Mouse (Mus musculus): ENCODE data around the gene Mapk9. TPM values are rescaled to one million over a fixed set of nuclear protein-coding genes. Genes with fewer than 3 reads are reported as not detected.
"Not testable (repeated sequence)": the region's sequence is repeated elsewhere in the genome, so short reads cannot be mapped to it uniquely, and the experiment has no call there.

Mapk9 gene
- total RNA-seq (2017) = 43.4 to 49.7 TPM (median 45.7 TPM) in 3 replicates

DNA sequence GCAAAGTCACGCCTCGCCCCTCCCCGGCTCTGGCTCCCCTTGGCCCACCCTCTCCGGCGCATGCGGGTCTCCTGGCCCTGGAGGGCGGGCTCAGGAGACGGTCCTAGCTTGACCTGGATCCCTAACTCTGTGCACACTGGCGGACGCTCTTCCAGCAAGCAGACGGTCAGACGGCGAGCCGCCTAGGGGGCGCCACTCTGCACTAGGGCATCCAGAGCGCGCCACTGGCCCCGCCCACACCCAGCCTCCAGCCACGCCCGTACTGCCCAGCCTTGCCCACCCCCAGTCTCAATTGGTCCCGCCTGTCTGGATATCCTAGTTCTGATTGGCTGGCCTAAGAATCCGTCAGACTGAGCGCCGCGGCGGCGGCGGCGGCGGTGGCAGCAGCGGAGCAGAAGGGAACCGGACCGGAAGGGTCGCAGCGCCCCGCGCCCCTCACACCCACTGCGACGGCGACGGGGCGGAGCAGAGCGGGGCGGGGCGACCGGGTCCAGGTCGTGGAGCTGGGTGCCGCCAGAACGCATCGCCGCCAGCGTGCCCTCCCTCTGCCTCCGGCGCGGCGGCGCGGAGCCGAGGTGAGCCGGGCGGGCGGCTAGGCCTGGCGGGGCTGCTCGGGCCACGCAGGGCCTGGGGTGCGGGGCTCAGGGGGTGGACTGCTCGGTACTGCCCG lies at the start of gene Mapk9:
TSS of gene Mapk9 (plus strand) at position 351 of the 670 bp plus-strand sequence.
- ATAC-seq (replicated peaks; ENCODE audit: insufficient number of reproducible peaks, low FRiP score, low TSS enrichment, poor library complexity, severe bottlenecking) = peak; percentile 98

DNA sequence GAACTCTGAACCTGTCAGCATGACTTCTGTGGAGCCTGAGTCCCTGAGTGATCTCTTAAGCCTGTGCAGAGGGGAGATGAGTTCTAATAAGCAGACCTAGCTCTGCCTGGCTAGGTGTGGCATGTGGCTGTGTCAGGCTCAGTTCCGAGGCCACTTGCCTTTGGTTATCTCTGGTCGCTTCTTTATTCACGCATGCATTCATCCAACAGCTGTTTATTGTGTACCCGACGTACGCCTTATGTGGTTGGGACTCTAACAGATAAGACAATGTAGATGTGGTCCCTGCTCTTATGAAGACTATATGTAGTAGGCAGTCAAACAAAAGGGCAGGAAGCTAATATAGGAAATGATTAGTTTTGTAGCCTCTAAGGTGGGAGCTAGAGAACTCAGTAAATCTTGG lies 47.6 kb upstream of the Mapk9 start:
- ATAC-seq (replicated peaks; ENCODE audit: insufficient number of reproducible peaks, low FRiP score, low TSS enrichment, poor library complexity, severe bottlenecking) = no peak

DNA sequence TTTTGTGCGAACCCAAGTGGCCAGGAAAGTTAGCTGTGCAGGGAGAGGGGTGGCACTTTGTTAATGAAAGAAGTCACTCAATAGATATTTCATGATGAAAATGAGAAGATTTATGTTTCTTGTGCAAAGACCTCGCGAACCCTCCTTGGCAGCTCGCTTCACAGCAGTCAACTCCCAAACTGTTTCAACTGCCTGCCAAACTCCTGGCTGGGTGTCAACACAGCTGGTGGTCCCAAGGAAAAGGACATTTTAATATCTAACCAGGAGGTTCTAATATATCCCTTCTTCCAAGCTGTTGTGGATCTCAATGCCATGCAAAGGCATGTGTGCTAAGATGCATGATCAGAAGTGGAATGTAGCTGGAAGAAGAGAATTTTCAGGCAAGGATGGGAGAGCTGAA lies 45.0 kb upstream of the Mapk9 start:
- ATAC-seq (replicated peaks; ENCODE audit: insufficient number of reproducible peaks, low FRiP score, low TSS enrichment, poor library complexity, severe bottlenecking) = no peak

DNA sequence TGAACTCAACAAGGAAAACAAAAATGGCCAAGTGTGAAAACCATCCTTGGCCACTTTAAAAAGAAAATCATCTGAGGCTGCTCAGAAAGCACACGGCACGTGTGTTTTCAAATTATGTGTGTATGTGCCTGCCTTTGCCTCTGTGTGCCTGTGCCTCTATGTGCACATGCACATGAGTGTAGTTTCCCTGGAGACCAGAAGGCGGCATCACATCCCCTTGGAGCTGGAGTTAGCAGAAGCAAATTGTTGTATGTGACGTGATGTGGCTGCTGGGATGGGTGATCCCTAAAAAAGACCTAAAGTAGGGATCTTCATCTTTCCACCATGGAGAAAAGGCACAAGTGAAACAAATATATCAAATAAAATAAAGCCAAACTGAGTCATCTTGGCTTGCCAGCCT lies 42.8 kb upstream of the Mapk9 start:
- ATAC-seq (replicated peaks; ENCODE audit: insufficient number of reproducible peaks, low FRiP score, low TSS enrichment, poor library complexity, severe bottlenecking) = no peak

DNA sequence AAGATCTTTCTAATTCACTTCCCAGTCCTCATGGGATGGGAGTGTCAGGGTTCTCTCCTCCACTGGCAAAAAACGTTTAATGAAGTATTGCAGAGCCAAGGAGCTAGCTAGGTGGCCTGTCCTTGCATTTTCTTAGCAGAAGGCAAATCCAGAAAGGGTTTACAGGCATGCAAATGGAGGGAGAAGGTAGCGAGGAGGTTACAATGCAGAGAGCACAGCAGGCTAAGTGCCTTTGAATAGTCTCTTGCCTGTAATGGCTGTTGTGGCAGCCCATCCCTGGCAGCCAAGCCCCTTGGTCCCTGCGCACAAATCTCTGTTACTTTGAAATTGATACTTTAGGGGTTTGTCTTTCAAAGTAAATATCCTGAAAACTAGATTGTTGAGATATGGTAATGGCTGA lies 40.3 kb upstream of the Mapk9 start:
- ATAC-seq (replicated peaks; ENCODE audit: insufficient number of reproducible peaks, low FRiP score, low TSS enrichment, poor library complexity, severe bottlenecking) = no peak

DNA sequence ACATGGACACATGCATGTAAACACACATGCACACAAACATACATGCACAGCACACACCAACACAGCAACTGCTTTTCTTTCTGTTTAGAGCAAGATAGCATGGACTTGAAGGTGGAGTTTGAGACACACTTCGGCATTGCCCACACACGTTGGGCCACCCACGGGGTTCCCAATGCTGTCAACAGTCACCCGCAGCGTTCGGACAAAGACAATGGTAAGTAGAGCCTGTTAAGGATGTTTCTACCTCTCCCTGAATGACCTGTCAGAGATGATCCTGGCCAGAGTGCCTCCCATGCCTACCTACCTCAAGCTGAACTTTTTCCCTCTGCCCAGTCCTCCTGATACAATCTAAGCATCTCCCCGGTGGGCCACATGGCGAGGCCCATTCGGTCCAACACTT lies 37.6 kb upstream of the Mapk9 start:
- ATAC-seq (replicated peaks; ENCODE audit: insufficient number of reproducible peaks, low FRiP score, low TSS enrichment, poor library complexity, severe bottlenecking) = no peak

DNA sequence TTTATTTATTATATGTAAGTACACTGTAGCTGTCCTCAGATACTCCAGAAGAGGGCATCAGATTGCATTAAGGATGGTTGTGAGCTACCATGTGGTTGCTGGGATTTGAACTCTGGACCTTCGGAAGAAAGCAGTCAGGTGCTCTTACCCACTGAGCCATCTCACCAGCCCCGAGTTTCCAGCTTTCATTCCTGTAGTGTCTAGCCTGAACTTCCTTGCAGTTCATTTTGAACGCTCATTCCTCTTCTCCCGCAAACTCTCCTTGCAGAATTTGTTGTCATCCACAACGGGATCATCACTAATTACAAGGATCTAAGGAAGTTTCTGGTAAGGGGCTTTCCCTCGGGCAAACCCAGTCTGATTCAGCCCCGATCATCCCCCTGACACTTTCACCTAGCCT lies 35.9 kb upstream of the Mapk9 start:
- ATAC-seq (replicated peaks; ENCODE audit: insufficient number of reproducible peaks, low FRiP score, low TSS enrichment, poor library complexity, severe bottlenecking) = not testable (repeated sequence)

DNA sequence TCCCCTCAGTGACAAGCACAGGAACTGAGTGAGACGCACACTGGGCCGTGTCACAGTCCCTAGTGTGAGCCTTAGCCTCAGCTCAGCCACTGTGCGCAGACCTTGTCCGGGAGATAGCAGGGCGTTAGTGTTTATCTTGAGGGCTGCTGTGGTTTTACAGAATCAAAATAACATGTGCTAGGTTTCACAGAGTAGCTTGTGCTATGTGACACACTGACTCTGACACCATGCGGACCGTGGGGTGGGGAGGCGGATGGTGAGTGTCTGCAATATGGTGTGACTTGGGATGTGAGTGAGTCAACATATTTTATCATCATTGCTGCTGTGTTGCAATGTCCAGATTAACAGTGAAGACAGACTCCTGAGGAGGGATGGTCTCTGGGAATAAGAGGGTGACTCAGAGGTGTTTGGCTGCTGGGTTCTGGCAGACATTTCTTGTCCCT lies 35.4 kb upstream of the Mapk9 start:
- ATAC-seq (replicated peaks; ENCODE audit: insufficient number of reproducible peaks, low FRiP score, low TSS enrichment, poor library complexity, severe bottlenecking) = peak; percentile 76; the same call in 1 of the 2 replicates

DNA sequence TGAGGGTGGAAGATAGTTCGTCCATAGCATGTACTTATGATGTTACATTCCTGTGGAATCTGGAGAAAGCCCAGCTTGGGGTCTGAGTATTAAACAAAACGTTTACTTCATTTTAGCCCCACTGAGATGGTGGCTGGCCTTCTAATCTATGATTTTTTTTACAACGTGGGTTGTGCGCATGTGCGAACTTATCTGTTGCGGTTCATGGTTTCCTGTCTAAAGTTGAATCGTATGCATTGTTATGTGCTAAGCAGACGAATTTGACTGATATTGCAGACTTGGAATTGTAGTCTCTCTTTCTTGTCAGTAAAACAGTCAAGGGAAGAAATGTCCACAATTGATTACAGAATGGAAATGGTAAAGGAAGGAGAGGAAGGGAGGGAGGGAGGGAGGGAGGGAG lies 34.7 kb upstream of the Mapk9 start:
- ATAC-seq (replicated peaks; ENCODE audit: insufficient number of reproducible peaks, low FRiP score, low TSS enrichment, poor library complexity, severe bottlenecking) = 0 out of 2 replicates have a peak, but pooled peaks have one; percentile 44

DNA sequence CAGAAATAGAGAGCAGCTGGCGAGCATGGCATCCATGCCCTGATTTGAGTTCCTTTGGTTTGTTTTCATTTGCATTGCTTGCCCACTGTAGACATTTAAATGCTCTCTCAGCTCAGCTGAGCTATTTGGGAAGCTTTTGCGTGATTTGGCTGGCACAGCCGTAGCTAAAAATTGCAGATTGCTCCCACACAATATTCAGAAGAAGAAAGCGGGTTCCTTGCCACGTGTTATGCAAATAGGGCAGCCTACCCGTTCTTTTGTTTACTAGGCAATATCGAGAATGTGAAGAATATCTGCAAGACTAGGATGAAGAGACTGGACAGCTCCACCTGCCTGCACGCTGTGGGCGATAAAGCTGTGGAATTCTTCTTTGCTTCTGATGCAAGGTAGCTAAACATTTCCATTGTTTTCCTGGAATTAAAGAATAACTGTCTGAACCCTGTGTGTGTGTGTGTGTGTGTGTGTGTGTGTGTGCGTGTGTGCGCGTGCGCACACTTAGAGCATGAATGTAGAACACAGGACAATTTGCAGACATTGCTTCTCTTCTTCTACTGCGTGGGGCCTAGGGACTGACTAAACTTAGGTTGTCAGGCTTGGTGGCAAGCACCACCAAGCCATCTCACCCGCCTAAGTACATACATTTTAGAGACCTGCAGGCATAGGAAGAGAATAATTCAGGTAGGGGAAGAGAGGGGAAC lies 27.5 kb upstream of the Mapk9 start:
- ATAC-seq (replicated peaks; ENCODE audit: insufficient number of reproducible peaks, low FRiP score, low TSS enrichment, poor library complexity, severe bottlenecking) = no peak

DNA sequence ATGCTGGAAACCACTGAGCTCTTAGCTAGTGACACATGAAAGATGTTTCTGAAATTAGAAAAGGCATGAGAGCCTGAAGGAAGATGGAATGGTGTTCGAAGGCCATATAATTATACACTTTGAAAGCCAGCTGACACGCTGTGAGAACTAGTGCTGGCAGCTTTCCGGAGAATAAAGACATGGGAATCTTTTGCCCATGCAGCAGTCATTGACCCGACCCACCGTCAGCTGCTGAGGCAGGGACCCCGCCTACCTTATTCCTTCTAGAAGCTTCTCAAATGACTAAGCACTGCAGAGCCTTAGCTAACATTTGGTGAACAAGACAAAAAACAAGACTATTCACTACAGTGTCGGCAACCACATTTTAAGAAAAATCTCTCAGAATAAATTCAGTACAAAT lies 26.9 kb upstream of the Mapk9 start:
- ATAC-seq (replicated peaks; ENCODE audit: insufficient number of reproducible peaks, low FRiP score, low TSS enrichment, poor library complexity, severe bottlenecking) = no peak

DNA sequence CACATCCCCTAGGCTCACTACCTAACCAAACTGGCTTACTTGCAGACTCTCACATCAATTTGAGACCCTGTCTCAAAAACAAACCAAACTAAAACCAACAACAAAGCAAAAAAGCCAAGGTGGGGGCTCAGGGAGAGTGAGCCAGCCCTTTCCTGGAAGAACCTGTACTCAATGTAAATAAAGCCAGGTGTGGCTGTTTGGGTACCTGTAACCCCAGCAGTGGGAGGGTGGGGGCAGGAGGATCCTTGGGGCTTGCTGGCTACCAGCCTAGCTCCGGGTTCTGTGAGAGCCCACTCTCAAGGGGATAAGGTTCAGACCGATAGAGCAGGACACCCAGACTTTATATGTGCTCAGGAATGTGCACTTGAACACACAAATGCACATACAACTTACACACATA lies 25.6 kb upstream of the Mapk9 start:
- no peak for ATAC-seq (replicated peaks; ENCODE audit: insufficient number of reproducible peaks, low FRiP score, low TSS enrichment, poor library complexity, severe bottlenecking)

DNA sequence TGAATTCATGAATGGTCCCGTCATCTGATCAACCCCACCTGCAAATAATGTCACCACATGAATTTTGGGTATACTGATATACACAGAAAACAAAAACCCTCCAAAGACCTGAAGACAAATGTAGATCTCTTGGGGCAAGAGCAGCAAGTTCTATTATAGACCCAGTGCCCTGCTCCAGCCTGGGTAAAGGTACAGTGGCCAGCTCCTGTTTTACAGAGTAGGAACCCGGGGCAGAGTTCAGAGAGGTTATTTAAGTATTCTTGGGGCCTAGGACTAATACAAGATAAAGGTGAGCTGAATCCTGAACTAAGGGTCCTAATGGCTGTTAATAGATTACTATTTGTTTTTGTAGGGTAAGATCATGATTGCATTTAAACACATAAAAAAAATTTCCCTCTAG lies 25.0 kb upstream of the Mapk9 start:
- ATAC-seq (replicated peaks; ENCODE audit: insufficient number of reproducible peaks, low FRiP score, low TSS enrichment, poor library complexity, severe bottlenecking) = no peak

DNA sequence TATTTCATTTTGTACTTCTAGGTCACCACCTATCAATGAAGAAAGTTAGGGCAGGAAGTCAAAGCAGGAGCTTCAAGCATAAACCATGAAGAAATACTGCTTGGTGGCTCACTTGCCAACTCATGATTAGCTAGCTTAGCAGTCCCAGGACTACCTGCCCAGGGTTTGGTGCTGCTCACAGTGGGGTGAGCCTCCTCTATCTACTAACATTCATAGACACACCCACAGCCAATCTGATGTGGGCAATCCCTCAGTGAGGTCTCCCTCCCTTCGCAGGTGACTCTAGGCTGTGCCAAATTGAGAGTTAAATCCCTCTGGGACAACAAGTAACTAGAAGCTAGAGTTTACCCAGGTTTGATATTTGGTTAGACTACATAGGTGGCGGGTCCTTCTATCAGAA lies 24.2 kb upstream of the Mapk9 start:
- ATAC-seq (replicated peaks; ENCODE audit: insufficient number of reproducible peaks, low FRiP score, low TSS enrichment, poor library complexity, severe bottlenecking) = no peak

DNA sequence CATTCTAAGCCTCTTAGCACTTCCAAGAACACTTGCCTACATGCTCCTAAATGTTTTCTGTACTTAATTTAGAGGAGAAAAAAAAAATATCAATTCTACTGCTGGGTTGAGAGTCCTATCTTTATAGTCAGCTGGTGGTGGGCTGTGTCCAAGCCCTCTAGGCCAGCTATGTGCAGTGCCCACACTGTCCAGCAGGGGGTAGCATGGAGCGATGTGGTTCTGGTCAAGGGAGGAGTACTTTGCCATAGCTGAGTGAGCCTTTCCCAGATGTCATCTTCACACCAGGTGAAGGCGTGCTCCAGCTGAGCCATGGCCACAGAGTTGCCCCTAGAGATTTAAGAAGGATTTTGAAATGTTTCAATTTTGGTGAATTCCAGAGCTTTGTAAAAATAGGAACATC lies 21.7 kb upstream of the Mapk9 start:
- ATAC-seq (replicated peaks; ENCODE audit: insufficient number of reproducible peaks, low FRiP score, low TSS enrichment, poor library complexity, severe bottlenecking) = peak; percentile 93

DNA sequence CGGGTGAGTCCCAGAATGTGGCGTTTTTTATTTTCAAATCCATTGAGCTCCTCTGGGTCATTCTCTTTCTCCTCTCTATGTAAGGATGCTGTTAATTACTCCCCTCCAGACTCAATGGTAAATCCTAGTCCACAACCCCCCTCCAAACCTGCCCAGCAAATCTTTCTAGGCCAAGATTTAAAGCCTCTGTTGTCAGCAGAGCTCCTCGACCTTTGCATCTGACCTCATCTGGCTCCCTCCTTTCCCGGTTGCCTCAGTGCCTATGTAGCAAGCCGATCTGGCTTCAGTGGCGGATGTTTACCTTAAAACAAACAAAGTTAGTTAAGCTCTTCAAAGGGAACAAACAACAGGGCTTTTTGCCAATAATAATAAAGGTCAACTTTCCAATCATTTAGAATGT lies 19.3 kb upstream of the Mapk9 start:
- ATAC-seq (replicated peaks; ENCODE audit: insufficient number of reproducible peaks, low FRiP score, low TSS enrichment, poor library complexity, severe bottlenecking) = no peak

DNA sequence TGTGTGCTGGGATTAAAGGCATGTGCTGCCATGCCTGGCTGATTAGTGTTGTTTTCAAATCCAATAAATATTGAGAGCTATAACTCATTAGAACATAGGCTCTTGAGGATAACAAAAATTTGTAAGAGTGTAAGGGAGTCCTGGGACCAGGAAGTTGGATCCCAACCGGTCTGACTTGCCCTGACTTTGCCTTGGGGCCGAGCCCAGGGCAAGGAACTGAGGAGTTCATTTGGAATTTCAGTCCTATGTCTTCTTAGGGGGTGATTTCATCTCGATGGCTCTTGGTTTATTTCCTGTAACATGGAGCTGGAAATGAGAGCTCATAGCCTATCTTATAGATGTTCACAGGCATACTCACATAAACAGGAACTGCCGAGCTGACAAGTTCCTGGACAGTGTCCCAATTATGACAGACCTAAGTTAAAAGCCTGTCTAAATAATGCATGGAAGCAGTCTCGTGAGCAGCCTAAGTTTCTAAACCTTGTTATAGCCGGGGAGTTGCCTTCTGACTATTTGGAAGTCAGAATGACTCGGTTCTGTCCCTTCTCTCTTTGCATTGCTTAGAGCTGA lies 17.3 kb upstream of the Mapk9 start:
- no peak for ATAC-seq (replicated peaks; ENCODE audit: insufficient number of reproducible peaks, low FRiP score, low TSS enrichment, poor library complexity, severe bottlenecking)

DNA sequence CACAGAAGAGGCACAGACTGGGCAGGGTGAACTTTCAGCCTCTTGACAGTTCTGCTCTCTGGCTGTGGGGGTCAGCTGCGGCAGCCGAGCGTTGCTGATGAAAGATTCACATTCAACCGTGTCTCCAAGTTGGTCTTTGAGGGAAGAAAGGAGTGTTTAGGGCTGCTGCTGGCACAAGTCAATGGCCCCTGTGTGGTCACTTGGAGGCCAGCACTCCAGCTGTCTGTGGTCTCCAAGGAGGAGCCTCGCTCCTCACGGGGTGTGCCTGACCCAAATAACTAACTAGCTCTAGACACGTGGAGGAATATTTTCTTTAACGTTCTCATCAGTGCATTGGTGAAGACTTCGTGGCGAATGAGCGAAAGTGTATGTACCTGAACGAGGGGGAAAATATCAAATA lies 14.6 kb upstream of the Mapk9 start:
- ATAC-seq (replicated peaks; ENCODE audit: insufficient number of reproducible peaks, low FRiP score, low TSS enrichment, poor library complexity, severe bottlenecking) = no peak

DNA sequence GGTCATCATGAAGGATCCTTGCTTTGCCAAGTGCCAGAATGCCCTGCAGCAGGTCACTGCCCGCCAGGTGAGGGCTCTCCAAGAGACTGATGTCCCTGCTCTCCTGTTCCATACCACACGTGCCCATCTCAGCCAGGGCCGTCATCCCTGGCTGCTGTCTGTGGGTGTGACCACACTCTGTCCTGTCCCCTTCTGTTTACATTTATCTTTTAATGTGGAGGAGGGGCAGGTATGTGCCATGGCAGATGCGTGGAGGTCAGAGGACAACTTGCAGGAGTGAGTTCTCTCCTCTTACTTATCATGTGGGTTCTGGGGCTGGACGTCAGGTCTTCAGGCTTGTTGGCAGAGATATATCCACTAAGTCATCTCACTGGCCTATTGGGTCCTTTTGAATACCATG lies 13.6 kb upstream of the Mapk9 start:
- ATAC-seq (replicated peaks; ENCODE audit: insufficient number of reproducible peaks, low FRiP score, low TSS enrichment, poor library complexity, severe bottlenecking) = no peak

DNA sequence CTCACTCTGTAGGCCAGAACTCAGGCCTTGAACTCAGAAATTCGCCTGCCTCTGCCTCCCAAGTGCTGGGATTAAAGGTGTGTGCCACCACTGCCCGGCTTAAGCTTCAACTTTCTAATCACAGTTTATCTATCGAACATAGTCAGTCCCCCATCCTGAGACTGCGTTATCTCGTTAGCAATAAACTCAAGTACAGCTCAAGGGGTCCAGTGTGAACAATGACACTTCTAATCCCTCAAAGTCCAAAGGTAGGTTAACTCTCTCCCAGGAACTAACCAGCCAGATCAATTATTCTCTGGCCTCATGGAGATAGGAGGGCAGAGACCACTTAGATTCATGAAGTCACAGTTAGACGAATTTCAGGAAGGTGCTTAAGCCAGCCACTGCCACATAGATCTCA lies 12.3 kb upstream of the Mapk9 start:
- ATAC-seq (replicated peaks; ENCODE audit: insufficient number of reproducible peaks, low FRiP score, low TSS enrichment, poor library complexity, severe bottlenecking) = no peak

All from monocyte, adult 5-6 weeks (primary cell).